Mouse (Mus musculus) kidney, embryonic 15.5 days (tissue): ENCODE measurements at regions not wholly inside any gene's neighbourhood (a gene's known extent, or its start where the extent isn't known, plus 50 kb on each side); places are given as distances from the start of the nearest gene placed in this dataset.

Experiments used
- ATAC-seq: fragments of 200-750 bp; cut with Nextera tagmentation; replicated peaks from 2 replicates; pipeline ENCODE4 v1.8.0; 2017; ENCODE audit warnings: moderate TSS enrichment; ENCODE audit not compliant: low FRiP score
- H3K27ac ChIP-seq: fragments of 300-500 bp; sonication (generic); 2 replicates; pipeline ENCODE4 v1.5.1; 2015; ENCODE audit warnings: mild to moderate bottlenecking, inconsistent platforms
- H3K27me3 ChIP-seq: fragments of 300-500 bp; sonication (generic); 2 replicates; pipeline ENCODE4 v1.6.1; 2015; ENCODE audit warnings: inconsistent platforms
- H3K36me3 ChIP-seq: fragments of 300-500 bp; sonication (generic); 2 replicates; pipeline ENCODE4 v1.6.1; 2015; ENCODE audit warnings: inconsistent platforms
- H3K4me1 ChIP-seq: fragments of 300-500 bp; sonication (generic); 2 replicates; pipeline ENCODE4 v1.6.1; 2015; ENCODE audit warnings: inconsistent platforms
- H3K4me2 ChIP-seq: fragments of 300-500 bp; sonication (generic); 2 replicates; pipeline ENCODE4 v1.6.1; 2015; ENCODE audit warnings: moderate library complexity, mild to moderate bottlenecking, inconsistent platforms
- H3K4me3 ChIP-seq: fragments of 300-500 bp; sonication (generic); replicated peaks from 2 replicates; pipeline ENCODE4 v1.5.1; 2015; ENCODE audit warnings: mild to moderate bottlenecking, inconsistent platforms
- H3K9ac ChIP-seq: fragments of 300-500 bp; sonication (generic); 2 replicates; pipeline ENCODE4 v1.6.1; 2015; ENCODE audit warnings: mild to moderate bottlenecking, inconsistent platforms
- H3K9me3 ChIP-seq: fragments of 300-500 bp; sonication (generic); replicated peaks from 2 replicates; pipeline ENCODE4 v1.6.1; 2016; ENCODE audit warnings: inconsistent platforms
- WGBS: fragments of 180-500 bp; shearing (Covaris S2); methylation state at CpG from one replicate; pipeline ENCODE4 v1.1.7; 2015; ENCODE audit warnings: mixed read lengths; 5-methylcytosine and 5-hydroxymethylcytosine counted together

- Histone ChIP-seq H3K4me3 (no peak overlapping the region), H3K4me2 (no peak overlapping the region), H3K36me3 (no peaks in the 10 kb centered on the region), H3K9me3 (no peaks in the 10 kb centered on the region), H3K9ac (no peak overlapping the region), H3K27me3 (no peaks in the 10 kb centered on the region), H3K4me1 (peaks cover 19% of the 10 kb centered on the region), H3K27ac (no peak overlapping the region)
- WGBS = 81% methylated on average over 3 of the region's 3 CpGs
- no peak for ATAC-seq
These were observed 143.4 kb upstream of the Rarb start for GRCm38 (mm10) chr14:16962216-16962826.

DNA sequence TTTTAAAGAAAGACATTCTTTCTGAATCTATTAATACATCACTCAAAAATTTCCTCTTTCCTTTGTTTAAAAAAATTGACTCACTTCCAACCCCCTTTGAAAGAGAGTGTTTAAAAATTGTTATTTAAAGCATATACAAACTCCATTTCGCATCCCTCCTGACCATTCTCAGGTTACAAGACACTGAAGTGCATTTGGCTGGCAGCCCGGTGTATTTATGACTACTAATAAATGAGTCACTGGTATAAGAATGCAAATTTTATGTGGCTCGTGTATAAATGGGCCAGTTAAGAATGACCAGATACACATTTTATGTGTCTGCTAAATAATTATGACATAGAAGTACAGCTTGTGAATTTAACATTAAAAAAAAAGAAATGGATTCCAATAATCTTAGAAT lies 138.8 kb upstream of the Rarb start:
- H3K9me3 ChIP-seq = no peaks in the 10 kb centered on the region
- peak; percentile 73 for ATAC-seq
- H3K27ac ChIP-seq = no peak overlapping the region
- no peaks in the 10 kb centered on the region for H3K27me3 ChIP-seq
- H3K4me2 ChIP-seq = no peak overlapping the region
- no peak overlapping the region for H3K4me3 ChIP-seq
- 4% methylated on average over 3 of the region's 3 CpGs for WGBS
- no peaks in the 10 kb centered on the region for H3K36me3 ChIP-seq
- H3K9ac ChIP-seq = no peak overlapping the region
- peaks cover 20% of the 10 kb centered on the region for H3K4me1 ChIP-seq

DNA sequence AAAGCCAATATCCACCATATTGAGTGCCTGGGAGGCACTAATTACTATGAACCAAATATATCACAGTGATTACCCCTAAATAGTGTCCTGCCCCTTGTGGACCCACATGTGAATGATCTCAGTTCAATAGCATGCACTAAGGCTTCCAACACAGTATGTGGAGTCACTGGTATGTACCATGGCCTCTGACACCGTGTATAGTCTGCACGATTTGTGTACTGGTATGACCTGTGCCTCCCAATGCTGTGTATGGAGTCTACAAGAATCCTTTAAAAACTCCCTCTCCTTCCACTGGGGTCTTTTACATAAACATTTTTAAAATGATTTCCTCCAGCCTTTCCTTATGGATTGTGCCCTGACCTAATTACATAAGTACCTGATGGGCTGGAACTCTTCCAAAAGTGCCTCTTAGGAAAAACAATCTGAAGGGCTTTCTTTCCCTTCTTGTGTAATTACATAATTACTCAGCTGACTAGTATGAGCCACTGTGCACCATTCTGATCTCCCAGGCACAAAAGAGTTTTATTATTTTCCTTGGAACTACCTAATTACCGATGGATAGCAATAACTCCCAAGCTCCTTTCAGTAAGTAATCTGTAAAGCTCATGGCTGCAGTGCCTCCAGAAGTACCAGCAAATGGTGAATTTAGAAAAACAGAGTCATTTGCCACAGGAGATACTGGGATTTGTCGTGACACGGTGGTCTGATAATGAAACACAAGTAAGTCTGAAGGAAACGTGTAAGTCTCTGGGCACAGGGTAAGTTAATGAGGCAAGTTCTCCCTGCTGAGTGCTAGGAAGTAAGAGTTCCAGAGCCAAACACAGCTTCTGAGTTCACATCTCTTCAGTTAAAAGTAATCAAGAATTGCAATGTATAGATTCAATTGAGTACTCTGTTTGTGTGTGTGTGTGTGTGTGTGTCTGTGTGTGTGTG lies 135.8 kb upstream of the Rarb start:
- no peak overlapping the region for H3K4me2 ChIP-seq
- ATAC-seq = no peak
- no peak overlapping the region for H3K9ac ChIP-seq
- WGBS = 54% methylated on average over 6 of the region's 6 CpGs
- no peaks in the 10 kb centered on the region for H3K9me3 ChIP-seq
- no peak overlapping the region for H3K4me3 ChIP-seq
- peaks cover 14% of the 10 kb centered on the region for H3K4me1 ChIP-seq
- no peak overlapping the region for H3K27ac ChIP-seq
- H3K27me3 ChIP-seq = no peaks in the 10 kb centered on the region
- no peaks in the 10 kb centered on the region for H3K36me3 ChIP-seq

GRCm38 (mm10) chr14:16948736-16949135 lies 129.8 kb upstream of the Rarb start:
- Histone ChIP-seq H3K9ac (no peak overlapping the region), H3K4me2 (no peak overlapping the region), H3K36me3 (no peaks in the 10 kb centered on the region), H3K27ac (no peak overlapping the region), H3K4me1 (no peaks in the 10 kb centered on the region), H3K4me3 (no peak overlapping the region), H3K27me3 (no peaks in the 10 kb centered on the region), H3K9me3 (no peaks in the 10 kb centered on the region)
- 71% methylated on average over 1 of the region's 1 CpGs for WGBS
- ATAC-seq = no peak

DNA sequence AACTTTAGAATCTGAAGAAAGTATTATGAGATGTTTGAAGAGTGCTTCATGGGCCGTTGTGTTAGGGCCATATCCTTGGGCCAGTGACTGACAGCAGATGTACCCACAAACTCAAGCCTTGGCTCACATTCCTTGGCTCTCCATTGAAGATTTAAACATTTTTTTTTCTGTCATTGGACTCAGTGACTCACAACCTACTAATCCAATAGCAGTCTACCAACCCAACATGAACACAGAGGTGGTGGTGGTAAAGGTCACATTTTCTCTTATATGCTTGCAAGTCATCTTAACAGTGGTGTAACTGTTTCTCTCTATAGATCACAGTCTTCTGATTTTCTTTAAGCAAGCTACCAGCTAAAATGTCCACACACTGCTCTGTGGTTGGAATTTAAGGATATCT lies 125.5 kb upstream of the Rarb start:
- Histone ChIP-seq H3K4me3 (no peak overlapping the region), H3K4me1 (no peaks in the 10 kb centered on the region), H3K9me3 (no peaks in the 10 kb centered on the region), H3K36me3 (no peaks in the 10 kb centered on the region), H3K9ac (no peak overlapping the region), H3K27me3 (no peaks in the 10 kb centered on the region), H3K4me2 (no peak overlapping the region), H3K27ac (no peak overlapping the region)
- ATAC-seq = no peak
- 77% methylated on average over 1 of the region's 1 CpGs for WGBS

- H3K27ac ChIP-seq = no peak overlapping the region
- ATAC-seq = no peak
- no peaks in the 10 kb centered on the region for H3K4me1 ChIP-seq
- H3K36me3 ChIP-seq = no peaks in the 10 kb centered on the region
- no peaks in the 10 kb centered on the region for H3K27me3 ChIP-seq
- H3K9me3 ChIP-seq = no peaks in the 10 kb centered on the region
- H3K4me2 ChIP-seq = no peak overlapping the region
- no peak overlapping the region for H3K4me3 ChIP-seq
- H3K9ac ChIP-seq = no peak overlapping the region
- WGBS = 53% methylated on average over 5 of the region's 5 CpGs
These were observed 124.6 kb upstream of the Rarb start for GRCm38 (mm10) chr14:16943531-16943930.

DNA sequence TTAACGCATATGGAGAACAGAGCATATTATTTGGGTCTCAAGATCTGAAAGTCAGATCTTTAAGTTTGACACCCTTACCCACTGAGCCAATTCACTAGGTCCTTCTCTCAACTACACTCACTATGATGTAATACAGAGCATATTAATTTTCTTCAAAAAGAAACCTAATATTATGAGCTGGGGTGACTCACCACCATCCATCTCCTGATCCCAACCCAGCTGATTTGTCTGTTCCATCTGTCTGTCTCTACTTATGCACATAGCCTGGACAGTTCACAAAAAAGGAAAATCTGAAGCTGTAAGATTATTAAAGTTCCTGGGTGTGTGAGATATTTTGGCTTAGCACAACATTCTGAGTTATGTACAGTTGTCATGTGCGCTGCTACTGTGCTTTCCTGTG lies 108.2 kb upstream of the Rarb start:
- WGBS = 95% methylated on average over 2 of the region's 2 CpGs
- no peak overlapping the region for H3K4me2 ChIP-seq
- no peak overlapping the region for H3K4me3 ChIP-seq
- H3K9ac ChIP-seq = no peak overlapping the region
- no peaks in the 10 kb centered on the region for H3K36me3 ChIP-seq
- H3K27me3 ChIP-seq = no peaks in the 10 kb centered on the region
- no peaks in the 10 kb centered on the region for H3K4me1 ChIP-seq
- no peak for ATAC-seq
- H3K27ac ChIP-seq = no peak overlapping the region
- no peaks in the 10 kb centered on the region for H3K9me3 ChIP-seq

- Histone ChIP-seq H3K4me3 (no peak overlapping the region), H3K27me3 (no peaks in the 10 kb centered on the region), H3K27ac (no peak overlapping the region), H3K9me3 (no peaks in the 10 kb centered on the region), H3K4me1 (peaks cover 17% of the 10 kb centered on the region), H3K9ac (no peak overlapping the region), H3K36me3 (no peaks in the 10 kb centered on the region), H3K4me2 (no peak overlapping the region)
- peak; percentile 47 for ATAC-seq
- 38% methylated on average over 9 of the region's 9 CpGs for WGBS
These were observed 82.7 kb upstream of the Rarb start for GRCm38 (mm10) chr14:16901534-16902147.

DNA sequence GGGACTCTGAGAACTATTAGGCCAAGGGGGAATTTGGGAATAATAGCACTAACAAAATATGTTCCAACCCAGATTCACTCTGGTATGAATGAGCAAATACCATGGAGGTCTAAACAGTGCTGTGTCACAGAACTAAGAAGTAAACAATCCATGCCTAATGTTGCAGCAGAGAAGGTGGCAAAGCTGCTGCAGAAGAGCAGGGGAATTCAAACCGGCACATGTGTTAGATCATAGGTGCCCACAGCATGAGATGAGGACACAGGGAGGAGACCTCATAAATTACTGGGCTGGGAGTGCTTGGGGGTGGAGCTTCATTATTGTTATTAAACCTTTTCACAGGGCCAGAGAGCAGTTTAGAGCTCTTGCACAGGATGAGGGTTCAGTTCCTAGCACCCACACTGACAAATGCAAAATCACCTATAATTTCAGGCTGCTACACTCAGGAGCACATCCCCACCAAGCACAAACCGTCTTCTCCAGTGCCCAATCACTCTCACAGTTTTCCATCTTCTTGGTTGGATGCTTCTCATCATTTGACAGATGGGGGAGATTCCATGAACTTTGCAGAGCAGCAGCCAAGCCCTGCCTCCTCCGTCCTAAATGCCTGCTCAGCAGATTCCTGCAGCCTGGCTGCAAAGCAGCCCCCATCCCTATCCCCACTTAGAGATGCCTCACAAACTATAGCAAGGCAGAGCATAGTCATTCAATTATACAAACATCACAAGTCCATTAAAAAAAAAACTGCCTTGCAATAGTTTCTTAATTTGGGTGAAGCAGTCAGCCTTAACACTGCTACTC lies 79.0 kb upstream of the Rarb start:
- H3K27ac ChIP-seq = peak overlapping the region; percentile 60
- ATAC-seq = peak; percentile 81

GRCm38 (mm10) chr14:16896974-16897373 lies 78.0 kb upstream of the Rarb start:
- peaks cover 15% of the 10 kb centered on the region for H3K4me1 ChIP-seq
- H3K27ac ChIP-seq = 0 out of 2 replicates have a peak overlapping the region, but pooled peaks have one; percentile 23
- H3K27me3 ChIP-seq = no peaks in the 10 kb centered on the region
- H3K4me3 ChIP-seq = no peak overlapping the region
- ATAC-seq = no peak
- 82% methylated on average over 3 of the region's 3 CpGs for WGBS
- no peaks in the 10 kb centered on the region for H3K36me3 ChIP-seq
- H3K4me2 ChIP-seq = no peak overlapping the region
- no peaks in the 10 kb centered on the region for H3K9me3 ChIP-seq
- H3K9ac ChIP-seq = no peak overlapping the region

More for the DNA sequence above, 79.0 kb upstream of the Rarb start:
- 15% methylated on average over 3 of the region's 3 CpGs for WGBS
- no peaks in the 10 kb centered on the region for H3K9me3 ChIP-seq
- H3K4me3 ChIP-seq = no peak overlapping the region
- no peak overlapping the region for H3K4me2 ChIP-seq
- H3K9ac ChIP-seq = no peak overlapping the region
- no peaks in the 10 kb centered on the region for H3K27me3 ChIP-seq
- H3K4me1 ChIP-seq = peaks cover 17% of the 10 kb centered on the region
- H3K36me3 ChIP-seq = no peaks in the 10 kb centered on the region

DNA sequence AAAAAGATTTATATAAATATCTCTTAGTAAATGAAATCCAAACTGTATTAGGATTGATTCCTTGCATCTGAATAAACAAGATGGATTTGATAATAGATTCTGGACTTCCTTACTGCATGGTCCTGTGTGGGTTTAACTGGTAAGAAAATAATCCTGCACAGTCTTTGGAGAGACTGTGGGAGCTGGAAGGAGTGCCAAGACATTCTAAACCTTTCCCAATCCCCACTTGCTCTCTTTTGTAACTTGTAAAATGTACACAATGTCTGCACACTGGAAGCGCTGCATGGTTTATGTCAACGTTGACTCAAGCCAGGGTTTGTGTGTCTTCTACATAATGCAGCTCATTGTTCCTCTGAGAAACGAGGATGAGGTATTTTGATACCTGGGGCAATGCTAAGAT lies 62.3 kb upstream of the Rarb start:
- H3K36me3 ChIP-seq = no peaks in the 10 kb centered on the region
- no peaks in the 10 kb centered on the region for H3K27me3 ChIP-seq
- H3K9ac ChIP-seq = no peak overlapping the region
- H3K4me1 ChIP-seq = no peaks in the 10 kb centered on the region
- no peak overlapping the region for H3K4me3 ChIP-seq
- no peak for ATAC-seq
- no peak overlapping the region for H3K4me2 ChIP-seq
- WGBS = 53% methylated on average over 3 of the region's 3 CpGs
- no peak overlapping the region for H3K27ac ChIP-seq
- no peaks in the 10 kb centered on the region for H3K9me3 ChIP-seq

DNA sequence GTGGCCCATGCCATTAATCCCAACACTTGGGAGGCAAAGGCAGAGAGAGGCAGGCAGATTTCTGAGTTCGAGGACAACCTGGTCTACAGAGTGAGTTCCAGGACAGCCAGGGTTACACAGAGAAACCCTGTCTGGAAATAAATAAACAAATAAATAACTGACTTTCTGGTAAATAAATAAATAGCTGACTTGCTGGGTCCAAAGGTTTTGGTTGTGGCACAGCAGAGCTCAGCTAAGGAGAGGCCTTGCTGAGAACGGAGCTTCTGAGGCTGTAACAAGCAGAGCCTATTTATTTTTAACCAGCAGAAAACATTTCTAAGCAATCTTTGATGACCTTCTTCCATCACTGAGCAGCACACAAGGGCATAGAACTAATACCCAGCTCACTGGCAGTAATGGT lies 50.3 kb upstream of the Rarb start:
- H3K9ac ChIP-seq = no peak overlapping the region
- ATAC-seq = no peak
- H3K4me2 ChIP-seq = no peak overlapping the region
- H3K27ac ChIP-seq = no peak overlapping the region
- no peaks in the 10 kb centered on the region for H3K36me3 ChIP-seq
- no peaks in the 10 kb centered on the region for H3K4me1 ChIP-seq
- H3K27me3 ChIP-seq = no peaks in the 10 kb centered on the region
- WGBS = 92% methylated on average over 2 of the region's 2 CpGs
- no peak overlapping the region for H3K4me3 ChIP-seq
- H3K9me3 ChIP-seq = no peaks in the 10 kb centered on the region
